Mouse (Mus musculus) forebrain, embryonic 10.5 days (tissue): Measurements from ENCODE around the gene Ttll7. TPM values are rescaled to one million over a fixed set of nuclear protein-coding genes. Genes with fewer than 3 reads are reported as not detected.

Source experiments
- DNase-seq: peaks from one replicate; pipeline ENCODE4 v3.0.0-alpha.2; 2017; ENCODE audit warnings: low spot score; ENCODE audit errors: extremely low spot score
- H3K27ac ChIP-seq: fragments of 300-500 bp; sonication (generic); 2 replicates; pipeline ENCODE4 v1.5.1; 2016; ENCODE audit warnings: mild to moderate bottlenecking
- H3K27me3 ChIP-seq: fragments of 300-500 bp; sonication (generic); 2 replicates; pipeline ENCODE4 v1.6.1; 2016; ENCODE audit warnings: mild to moderate bottlenecking; ENCODE audit not compliant: poor library complexity, severe bottlenecking
- H3K36me3 ChIP-seq: fragments of 300-500 bp; sonication (generic); replicated peaks from 2 replicates; pipeline ENCODE4 v1.6.1; 2016; ENCODE audit warnings: mild to moderate bottlenecking, moderate library complexity
- H3K4me1 ChIP-seq: fragments of 300-500 bp; sonication (generic); 2 replicates; pipeline ENCODE4 v1.6.1; 2016
- H3K4me3 ChIP-seq: fragments of 300-500 bp; sonication (generic); 2 replicates; pipeline ENCODE4 v1.5.1; 2016; ENCODE audit warnings: mild to moderate bottlenecking, moderate library complexity
- H3K9me3 ChIP-seq: fragments of 300-500 bp; sonication (generic); 2 replicates; pipeline ENCODE4 v1.6.1; 2016; ENCODE audit warnings: mild to moderate bottlenecking, moderate library complexity
- WGBS: fragments of 180-500 bp; shearing (Covaris S2); methylation state at CpG from one replicate; pipeline ENCODE4 v1.1.7; 2016; 5-methylcytosine and 5-hydroxymethylcytosine counted together
- polyA plus RNA-seq: library from polyadenylated mRNA; unstranded; fragments of >200 nt; fragmentation: Nextera tagmentation; extraction: Ambion mirVana; gene quantifications from 2 replicates; pipeline ENCODE4 v1.2.1, GENCODE M21; 2016

Ttll7 gene
- polyA plus RNA-seq, 1 experiment from 2014 or later: 2.2 TPM

- H3K4me1 ChIP-seq: no peaks in the 10 kb centered on the region
- no peaks in the 10 kb centered on the region for H3K9me3 ChIP-seq
- DNase-seq: no peak
- no peak overlapping the region for H3K4me3 ChIP-seq
- WGBS: 94% methylated on average over 3 of the region's 3 CpGs
- H3K27me3 ChIP-seq: no peaks in the 10 kb centered on the region
- H3K36me3 ChIP-seq: no peaks in the 10 kb centered on the region
- no peak overlapping the region for H3K27ac ChIP-seq
These were observed 112.2 kb downstream of the Ttll7 start for GRCm38 (mm10) chr3:146964384-146964783.

DNA sequence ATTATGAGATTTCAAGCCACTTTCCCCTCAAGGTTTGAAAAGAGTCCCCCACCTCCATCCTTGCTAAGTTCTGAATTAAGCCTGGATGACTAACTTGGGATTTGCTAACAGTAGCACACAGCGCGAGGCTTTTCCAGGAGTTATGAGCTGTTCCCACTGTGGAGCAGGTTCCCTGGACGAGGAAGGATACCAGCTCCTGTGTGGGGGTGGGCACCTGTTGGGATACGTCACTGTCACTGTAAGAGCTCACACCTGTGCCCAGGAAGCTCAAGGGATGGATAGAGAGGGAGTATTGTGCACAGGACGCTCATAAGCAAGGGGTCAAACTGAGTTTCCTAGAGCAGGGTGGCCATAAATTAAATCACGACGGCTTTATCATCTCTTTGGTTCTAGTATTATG, 115.1 kb downstream of the Ttll7 start:
- Histone ChIP-seq H3K4me1 (no peaks in the 10 kb centered on the region), H3K27ac (no peak overlapping the region), H3K36me3 (no peaks in the 10 kb centered on the region), H3K9me3 (no peaks in the 10 kb centered on the region), H3K27me3 (no peaks in the 10 kb centered on the region), H3K4me3 (no peak overlapping the region)
- no peak for DNase-seq
- WGBS: 91% methylated on average over 7 of the region's 7 CpGs

DNA sequence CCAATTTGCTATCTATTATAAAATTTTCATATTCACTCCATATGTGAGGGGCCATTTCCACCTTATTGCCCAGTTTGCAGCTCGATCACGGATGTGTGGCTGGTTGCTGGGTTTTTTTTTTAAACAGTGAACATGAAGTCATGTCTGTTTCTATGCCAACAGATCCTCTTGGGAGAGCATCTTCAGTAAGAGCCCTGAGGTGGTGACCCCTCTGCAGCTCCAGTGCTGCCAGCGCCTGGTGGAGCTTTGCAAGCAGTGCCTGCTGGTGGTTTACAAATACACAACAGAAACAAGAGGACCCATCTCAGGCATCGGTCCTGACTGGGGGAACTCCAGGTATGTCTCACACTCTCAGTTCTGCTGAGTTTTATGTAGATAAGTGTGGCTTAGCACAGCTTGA, 115.7 kb downstream of the Ttll7 start:
- Histone ChIP-seq H3K27ac (no peak overlapping the region), H3K27me3 (no peaks in the 10 kb centered on the region), H3K9me3 (no peaks in the 10 kb centered on the region), H3K36me3 (no peaks in the 10 kb centered on the region), H3K4me3 (no peak overlapping the region), H3K4me1 (no peaks in the 10 kb centered on the region)
- 84% methylated on average over 4 of the region's 4 CpGs for WGBS
- no peak for DNase-seq

- Histone ChIP-seq H3K4me1 (no peaks in the 10 kb centered on the region), H3K27ac (no peak overlapping the region), H3K4me3 (no peak overlapping the region), H3K36me3 (no peaks in the 10 kb centered on the region), H3K27me3 (no peaks in the 10 kb centered on the region), H3K9me3 (no peaks in the 10 kb centered on the region)
- WGBS: 94% methylated on average over 3 of the region's 3 CpGs
- no peak for DNase-seq
These were observed 126.1 kb downstream of the Ttll7 start for GRCm38 (mm10) chr3:146978272-146978671.

DNA sequence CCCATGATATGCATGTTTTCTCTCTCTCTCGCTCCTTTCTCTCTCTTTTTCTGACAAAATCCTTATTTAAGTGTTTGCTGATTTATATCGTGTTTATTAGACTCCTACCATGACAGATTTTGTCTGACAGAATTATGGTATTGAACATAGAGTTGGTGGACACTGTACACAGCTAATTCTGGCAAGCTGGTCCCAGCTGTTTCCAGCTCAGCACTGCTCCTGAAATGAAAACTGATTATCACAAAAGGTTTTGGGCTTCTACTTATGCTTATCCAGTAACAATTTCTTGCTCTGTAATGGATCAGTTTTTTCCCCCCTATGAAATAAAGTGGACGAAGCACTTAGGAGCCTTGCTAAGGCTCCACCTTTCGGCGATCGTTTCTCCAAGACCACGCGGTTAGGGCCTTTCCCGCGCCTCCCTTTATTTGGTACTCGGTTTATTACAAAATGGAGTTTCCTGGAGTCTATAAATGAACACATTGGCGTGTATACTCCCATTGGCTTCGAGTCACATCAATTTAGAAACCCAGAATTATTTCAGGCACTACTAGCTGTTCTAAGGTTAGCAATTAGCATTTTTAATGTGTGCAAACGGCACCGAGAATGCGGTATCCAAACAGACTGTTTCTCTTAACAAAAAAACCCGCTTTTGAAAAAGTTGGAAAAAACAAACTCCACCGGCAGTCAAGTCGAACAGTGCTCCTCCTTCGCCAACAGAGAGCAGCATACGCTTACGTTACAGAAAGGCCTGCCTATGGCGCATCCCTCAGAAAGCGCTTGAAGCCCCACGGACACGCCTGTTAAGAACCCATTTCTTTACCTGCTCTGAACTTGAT, 141.9 kb downstream of the Ttll7 start:
- no peaks in the 10 kb centered on the region for H3K4me1 ChIP-seq

DNA sequence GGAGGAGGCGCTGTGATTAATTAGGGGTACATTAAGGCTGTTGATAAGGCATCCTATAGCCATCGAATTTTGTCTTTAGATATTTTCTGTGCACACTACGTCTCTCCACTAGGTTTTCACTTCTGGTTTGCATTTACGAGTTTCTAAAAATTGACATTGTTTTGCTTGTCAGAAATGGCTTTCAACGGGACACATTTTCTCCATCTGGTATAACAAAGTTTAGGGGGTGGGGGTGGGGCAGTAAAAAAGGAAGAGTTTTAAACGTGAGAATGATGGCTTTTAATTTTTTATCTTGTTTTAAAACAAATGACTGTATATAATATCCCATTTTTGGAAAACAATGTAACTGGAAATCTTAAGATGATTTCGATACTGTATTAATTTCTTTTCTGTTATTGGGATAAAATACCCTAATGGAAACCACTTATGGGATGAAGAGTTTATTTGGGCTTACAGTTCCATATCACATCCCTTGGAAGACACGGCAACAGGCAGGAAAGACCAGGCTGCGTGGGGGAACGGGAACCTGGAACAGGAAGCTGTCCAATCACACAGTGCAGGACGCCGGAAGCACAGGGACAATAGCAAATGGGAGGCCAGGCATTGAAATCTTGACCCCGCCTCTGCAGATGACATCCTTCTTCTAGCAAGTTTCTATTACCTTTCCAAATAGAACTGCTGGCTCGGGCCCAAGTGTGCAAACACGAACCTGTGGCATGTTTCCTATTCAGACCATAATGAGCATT, 142.7 kb downstream of the Ttll7 start:
- Histone ChIP-seq H3K4me3 (no peak overlapping the region), H3K36me3 (no peaks in the 10 kb centered on the region), H3K27ac (no peak overlapping the region), H3K27me3 (no peaks in the 10 kb centered on the region), H3K4me1 (no peaks in the 10 kb centered on the region), H3K9me3 (no peaks in the 10 kb centered on the region)
- 78% methylated on average over 15 of the region's 15 CpGs for WGBS
- DNase-seq: no peak

More for the DNA sequence above, 141.9 kb downstream of the Ttll7 start:
- Histone ChIP-seq H3K4me3 (no peak overlapping the region), H3K27me3 (no peaks in the 10 kb centered on the region), H3K36me3 (no peaks in the 10 kb centered on the region), H3K27ac (no peak overlapping the region), H3K9me3 (no peaks in the 10 kb centered on the region)
- 48% methylated on average over 26 of the region's 26 CpGs for WGBS
- DNase-seq: peak; percentile 54

DNA sequence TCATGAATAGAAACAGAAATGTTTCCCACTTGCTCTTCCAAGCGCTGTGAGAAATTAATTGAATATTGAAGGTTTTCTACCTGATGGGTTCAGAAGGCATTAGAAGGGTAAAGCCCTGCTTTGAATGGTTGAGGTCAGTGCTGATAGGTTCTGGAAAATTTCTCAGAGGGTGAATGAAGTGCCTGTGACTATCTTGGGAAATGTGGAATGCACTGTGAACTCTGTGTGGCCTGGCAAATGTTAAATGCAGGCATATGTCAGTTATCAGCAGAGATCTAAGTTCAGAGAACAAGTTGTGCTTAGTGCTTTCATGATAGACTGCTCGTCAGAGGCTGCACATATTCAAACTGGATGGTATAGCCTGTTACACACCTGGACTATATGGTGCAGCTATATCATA, 147.0 kb downstream of the Ttll7 start:
- 93% methylated on average over 2 of the region's 2 CpGs for WGBS
- Histone ChIP-seq H3K27ac (no peak overlapping the region), H3K9me3 (no peaks in the 10 kb centered on the region), H3K36me3 (no peaks in the 10 kb centered on the region), H3K27me3 (no peaks in the 10 kb centered on the region), H3K4me1 (no peaks in the 10 kb centered on the region), H3K4me3 (no peak overlapping the region)
- no peak for DNase-seq

GRCm38 (mm10) chr3:147000963-147001362, 148.8 kb downstream of the Ttll7 start:
- Histone ChIP-seq H3K4me3 (no peak overlapping the region), H3K27ac (no peak overlapping the region), H3K9me3 (no peaks in the 10 kb centered on the region), H3K27me3 (no peaks in the 10 kb centered on the region), H3K36me3 (no peaks in the 10 kb centered on the region), H3K4me1 (no peaks in the 10 kb centered on the region)
- DNase-seq: no peak
- WGBS: 89% methylated on average over 3 of the region's 3 CpGs

- H3K9me3 ChIP-seq: no peaks in the 10 kb centered on the region
- WGBS: 82% methylated on average over 3 of the region's 3 CpGs
- no peaks in the 10 kb centered on the region for H3K27me3 ChIP-seq
These were observed 149.4 kb downstream of the Ttll7 start for GRCm38 (mm10) chr3:147001557-147001956.

GRCm38 (mm10) chr3:147016506-147016905, 164.3 kb downstream of the Ttll7 start:
- Histone ChIP-seq H3K9me3 (no peaks in the 10 kb centered on the region), H3K27ac (no peak overlapping the region), H3K27me3 (no peaks in the 10 kb centered on the region), H3K36me3 (no peaks in the 10 kb centered on the region), H3K4me1 (no peaks in the 10 kb centered on the region), H3K4me3 (no peak overlapping the region)
- WGBS: 96% methylated on average over 6 of the region's 6 CpGs
- no peak for DNase-seq

More at GRCm38 (mm10) chr3:147001557-147001956, 149.4 kb downstream of the Ttll7 start:
- Histone ChIP-seq H3K4me1 (no peaks in the 10 kb centered on the region), H3K27ac (no peak overlapping the region), H3K36me3 (no peaks in the 10 kb centered on the region), H3K4me3 (no peak overlapping the region)
- DNase-seq: no peak

- H3K36me3 ChIP-seq: no peaks in the 10 kb centered on the region
- no peak overlapping the region for H3K4me3 ChIP-seq
- H3K9me3 ChIP-seq: no peaks in the 10 kb centered on the region
- no peak overlapping the region for H3K27ac ChIP-seq
- no peaks in the 10 kb centered on the region for H3K27me3 ChIP-seq
- WGBS: 74% methylated on average over 5 of the region's 5 CpGs
- H3K4me1 ChIP-seq: no peaks in the 10 kb centered on the region
- DNase-seq: no peak
These were observed 167.3 kb downstream of the Ttll7 start for GRCm38 (mm10) chr3:147019506-147019905.

DNA sequence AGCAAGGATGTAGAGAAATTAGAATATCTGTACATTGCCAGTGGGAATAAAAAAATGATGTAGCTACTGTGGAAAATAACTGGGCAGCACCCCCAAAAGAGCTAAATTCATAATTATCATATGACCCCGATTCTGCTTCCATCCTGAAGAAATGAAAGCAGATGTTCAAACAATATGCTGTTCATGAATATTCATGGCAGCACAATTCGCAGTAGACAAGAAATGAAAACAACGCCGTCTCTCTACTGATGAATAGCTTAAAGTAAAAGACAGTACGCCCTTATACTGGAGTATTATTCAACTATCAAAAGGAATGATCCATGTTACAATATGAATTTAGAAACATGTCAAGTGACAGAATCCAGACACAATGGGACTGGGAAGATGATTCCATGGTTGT, 174.1 kb downstream of the Ttll7 start:
- Histone ChIP-seq H3K27ac (no peak overlapping the region), H3K9me3 (no peaks in the 10 kb centered on the region), H3K27me3 (no peaks in the 10 kb centered on the region), H3K4me3 (no peak overlapping the region), H3K4me1 (peaks cover 11% of the 10 kb centered on the region), H3K36me3 (no peaks in the 10 kb centered on the region)
- no peak for DNase-seq
- 93% methylated on average over 5 of the region's 5 CpGs for WGBS

DNA sequence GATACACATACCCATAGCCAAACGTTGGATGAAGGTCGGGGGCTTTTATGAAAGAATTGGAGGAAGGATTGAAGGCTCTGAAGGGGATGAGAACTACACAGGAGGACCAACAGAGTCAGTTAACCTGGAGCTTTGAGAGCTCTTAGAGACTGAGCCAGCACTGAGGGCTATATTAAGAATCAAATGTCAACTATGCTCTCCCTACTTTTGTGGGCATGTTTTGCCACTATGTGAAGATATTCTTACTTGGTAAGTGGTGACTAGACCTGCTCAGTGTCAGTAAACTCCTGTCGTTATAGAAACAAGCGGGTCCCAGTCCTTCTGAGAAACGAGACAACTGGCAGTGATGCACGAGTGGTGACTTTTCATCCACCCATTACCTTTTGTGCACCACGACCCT, 176.2 kb downstream of the Ttll7 start:
- 91% methylated on average over 7 of the region's 7 CpGs for WGBS

More for the DNA sequence above, 176.2 kb downstream of the Ttll7 start:
- Histone ChIP-seq H3K9me3 (no peaks in the 10 kb centered on the region), H3K4me3 (no peak overlapping the region), H3K4me1 (peaks cover 11% of the 10 kb centered on the region), H3K27me3 (no peaks in the 10 kb centered on the region), H3K27ac (no peak overlapping the region), H3K36me3 (no peaks in the 10 kb centered on the region)
- DNase-seq: no peak
